Mouse (Mus musculus) ES-Bruce4 (cell line): ENCODE results near the gene Bcat2.

Source experiments
- CTCF ChIP-seq: IDR thresholded peaks from one replicate; pipeline ENCODE4 v1.8.1; 2011; ENCODE audit warnings: low read depth, low read length
- EP300 ChIP-seq: IDR thresholded peaks from 2 replicates; pipeline ENCODE4 v1.6.1; 2011; ENCODE audit warnings: low read depth, low read length; ENCODE audit not compliant: insufficient read depth

GRCm38 (mm10) chr7:45567112-45567779, 2.7 kb upstream of the Bcat2 start:
- no peak for TF ChIP-seq CTCF
- TF ChIP-seq EP300 = no peak
